Mouse (Mus musculus) heart, postnatal 0 days (tissue): Measurements from ENCODE around the gene Sh3gl2.

Experiments used
- CTCF ChIP-seq: IDR thresholded peaks from 2 replicates; pipeline ENCODE4 v1.5.1; 2016; ENCODE audit warnings: antibody characterized with exemption, control low read depth, low read depth
- EP300 ChIP-seq: IDR thresholded peaks from 2 replicates; pipeline ENCODE4 v1.6.1; 2016; ENCODE audit warnings: antibody characterized with exemption, low read depth

DNA sequence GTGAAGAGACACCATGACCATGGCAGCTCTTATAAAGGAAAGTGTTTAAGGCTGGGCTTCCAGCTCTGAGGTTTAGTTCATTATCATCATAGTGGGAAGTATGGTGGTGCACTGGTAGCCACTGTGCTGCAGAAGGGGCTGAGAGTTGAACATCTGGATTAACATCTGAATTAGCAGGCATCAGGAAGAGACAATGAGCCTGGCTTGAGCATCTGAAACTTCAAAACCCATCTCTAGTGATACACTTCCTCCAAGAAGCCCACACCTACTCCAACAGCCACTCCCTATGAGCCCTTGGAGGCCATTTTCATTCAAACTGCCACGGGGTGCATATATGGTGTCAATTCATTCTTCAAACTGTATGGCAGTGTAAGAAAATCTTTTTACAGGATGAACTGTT lies 3.6 kb downstream of the Sh3gl2 start:
- TF ChIP-seq CTCF (no peak), EP300 (no peak)
